Mouse (Mus musculus) kidney, postnatal 36 days (tissue): ENCODE results near the gene Fbrsl1.
A peak's percentile ranks its signal among the peaks of the same experiment; 100 is the strongest.

Source experiments
- DNase-seq, 2 experiments: peaks; one replicate each; pipeline ENCODE4 v3.0.0; 2021 to 2022; ENCODE audit warnings: mixed read lengths in 2 of 2

The Fbrsl1 gene

DNA sequence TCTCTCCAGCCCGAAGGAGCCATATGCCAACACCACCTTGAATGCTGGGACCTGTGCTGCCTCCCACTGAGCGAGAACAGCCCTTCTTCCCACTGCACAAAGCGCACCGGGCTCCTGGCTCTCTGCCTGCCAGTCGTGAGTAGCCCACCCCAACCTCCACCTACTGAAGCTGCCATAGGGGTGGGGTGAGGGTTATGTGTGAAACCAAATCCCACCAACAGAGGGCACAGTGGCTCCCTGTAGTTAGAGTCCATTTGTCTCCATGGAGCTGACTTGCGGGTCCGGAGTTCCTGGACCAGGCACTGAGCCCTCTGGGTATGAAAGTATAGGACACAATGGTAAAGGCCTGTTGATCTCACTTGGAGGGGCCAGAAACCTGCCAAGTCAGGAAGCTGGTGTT is 93.6 kb downstream of the Fbrsl1 start:
- peak; percentile 51 to 76 for DNase-seq

GRCm38 (mm10) chr5:110347006-110347405 is 101.3 kb downstream of the Fbrsl1 start:
- DNase-seq, result no peak

- no peak for DNase-seq
Observed at GRCm38 (mm10) chr5:110345553-110345952, 102.8 kb downstream of the Fbrsl1 start.

- DNase-seq, result no peak
Observed at GRCm38 (mm10) chr5:110344524-110344923, 103.8 kb downstream of the Fbrsl1 start, which contains the start of gene Lrcol1. Gene Lrcol1, plus strand, starts transcription at chr5:110344730.

DNA sequence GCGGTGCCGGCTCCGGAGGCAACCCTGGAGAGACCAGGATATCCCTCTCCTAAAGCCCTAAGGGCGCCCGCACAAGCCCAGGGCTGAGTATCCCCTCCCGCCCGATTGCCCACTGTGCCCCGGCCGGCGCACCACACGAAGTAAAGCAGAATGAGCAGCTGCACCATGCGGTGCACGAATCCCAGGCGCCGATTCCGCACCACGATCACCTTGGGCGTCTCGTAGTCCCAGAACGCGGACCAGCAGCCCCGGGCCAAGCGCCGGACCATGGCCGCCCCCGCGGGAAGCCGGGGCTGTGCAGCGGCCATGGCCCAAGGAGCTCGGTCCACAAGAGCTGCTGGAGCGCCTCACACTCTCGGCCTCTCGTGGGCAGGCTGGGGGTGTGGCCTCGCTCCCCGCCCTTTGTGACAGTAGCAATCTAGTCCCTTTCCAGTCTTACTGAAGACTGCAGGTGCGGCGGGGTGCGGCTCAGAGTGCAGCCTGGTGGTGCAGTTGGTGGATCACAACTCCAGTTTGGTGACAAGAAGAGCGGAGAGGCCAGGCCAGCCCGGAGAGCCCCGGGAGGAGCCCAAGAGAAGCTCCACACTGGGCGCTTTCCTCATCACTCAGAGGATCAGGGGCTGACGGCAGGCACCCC is 105.5 kb downstream of the Fbrsl1 start, which contains the start of gene P2rx2:
P2rx2 (minus strand) TSS at position 565 of the 637 bp plus-strand sequence.
- peak; percentile 58 to 81 for DNase-seq

- peak in 1 of 2 experiments; percentile 11 for DNase-seq
Observed at GRCm38 (mm10) chr5:110338792-110339191, 109.5 kb downstream of the Fbrsl1 start.

GRCm38 (mm10) chr5:110330508-110330907 is 117.8 kb downstream of the Fbrsl1 start:
- peak; percentile 34 to 49 for DNase-seq

DNA sequence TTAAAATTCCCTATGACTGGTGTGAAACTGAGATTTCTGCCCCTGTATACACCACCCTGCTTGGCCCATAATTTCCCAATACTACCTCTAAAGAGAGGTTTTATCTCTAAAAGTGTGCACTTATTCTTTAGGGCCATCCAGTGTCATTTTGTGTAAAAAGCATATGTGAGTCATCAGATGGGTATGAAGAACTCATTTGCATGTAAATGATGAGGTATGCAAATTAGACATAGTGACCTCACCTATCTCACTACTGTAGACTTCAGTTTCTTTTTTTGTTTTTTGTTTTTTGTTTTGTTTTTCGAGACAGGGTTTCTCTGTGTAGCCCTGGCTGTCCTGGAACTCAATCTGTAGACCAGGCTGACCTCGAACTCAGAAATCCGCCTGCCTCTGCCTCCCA is 135.2 kb downstream of the Fbrsl1 start:
- DNase-seq, result no peak
